Mouse (Mus musculus) frontal cortex, postnatal 10 days (tissue): Measurements from ENCODE around the gene Mrpl53.

Experiments
- DNase-seq, 2 experiments: peaks; one replicate each; pipeline ENCODE4 v3.0.0; 2022; ENCODE audit warnings: low spot score in 2 of 2, mixed read lengths in 1 of 2

Gene Mrpl53

DNA sequence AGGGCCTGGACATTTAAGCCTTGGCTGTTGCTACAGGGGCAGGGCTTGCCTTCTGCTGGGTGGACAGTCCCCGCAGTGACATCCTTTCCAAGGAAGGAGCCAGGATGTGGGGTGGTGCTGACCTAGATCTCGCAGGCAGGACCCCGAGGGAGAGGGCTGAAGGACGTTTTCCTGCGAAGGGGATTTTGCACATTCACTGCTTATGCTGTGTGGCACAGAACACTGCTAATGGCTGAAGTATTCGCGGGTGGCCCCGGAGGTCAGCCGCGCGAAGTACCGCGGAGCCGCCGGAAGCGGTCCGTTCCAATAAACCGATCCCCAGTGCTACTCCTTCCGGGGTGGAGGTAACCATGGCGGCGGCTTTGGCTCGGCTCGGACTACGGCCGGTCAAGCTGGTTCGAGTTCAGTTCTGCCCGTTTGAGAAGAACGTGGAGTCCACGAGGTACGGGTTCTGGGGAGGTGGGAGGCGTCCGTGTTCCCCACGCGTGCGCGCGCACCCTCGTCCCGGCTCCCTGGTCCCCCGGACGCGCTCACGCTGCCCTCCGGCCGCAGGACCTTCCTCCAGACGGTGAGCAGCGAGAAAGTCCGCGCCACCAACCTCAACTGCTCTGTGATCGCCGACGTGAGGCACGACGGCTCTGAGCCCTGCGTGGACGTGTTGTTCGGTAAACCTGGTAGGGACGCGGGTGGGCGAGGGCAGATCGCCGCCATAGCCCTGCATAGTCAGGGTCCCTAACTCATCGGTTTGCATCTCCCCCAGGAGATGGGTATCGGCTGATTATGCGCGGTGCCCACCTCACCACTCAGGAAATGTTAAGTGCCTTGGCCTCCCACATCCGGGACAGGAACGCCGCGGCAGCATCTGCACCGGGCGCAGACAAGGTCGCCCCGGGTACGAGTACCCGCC, at the start of gene Mrpl53:
Gene Mrpl53, plus strand, starts transcription at position 279 of the 907 bp plus-strand sequence.
- peak; percentile 72 to 78 for DNase-seq

DNA sequence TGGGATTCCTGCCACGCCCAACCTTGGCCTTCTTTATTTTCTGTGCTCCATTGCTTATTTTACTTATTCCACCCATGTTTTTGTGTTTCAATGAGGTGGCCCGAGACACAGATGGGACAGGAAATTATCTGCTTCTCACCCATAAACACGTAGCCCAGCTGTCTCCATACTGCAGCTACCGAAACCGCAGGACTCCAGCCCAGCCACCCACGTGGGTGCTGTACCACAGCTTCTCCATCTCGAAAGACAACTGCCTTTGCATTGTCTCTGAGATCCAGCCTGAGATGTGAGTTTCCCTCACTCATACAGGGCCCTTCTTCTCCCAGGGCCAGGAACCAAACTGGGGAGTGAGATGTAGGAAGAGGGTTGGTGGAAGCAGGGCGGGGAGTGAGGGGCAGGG, 42.8 kb upstream of the Mrpl53 start:
- no peak for DNase-seq

DNA sequence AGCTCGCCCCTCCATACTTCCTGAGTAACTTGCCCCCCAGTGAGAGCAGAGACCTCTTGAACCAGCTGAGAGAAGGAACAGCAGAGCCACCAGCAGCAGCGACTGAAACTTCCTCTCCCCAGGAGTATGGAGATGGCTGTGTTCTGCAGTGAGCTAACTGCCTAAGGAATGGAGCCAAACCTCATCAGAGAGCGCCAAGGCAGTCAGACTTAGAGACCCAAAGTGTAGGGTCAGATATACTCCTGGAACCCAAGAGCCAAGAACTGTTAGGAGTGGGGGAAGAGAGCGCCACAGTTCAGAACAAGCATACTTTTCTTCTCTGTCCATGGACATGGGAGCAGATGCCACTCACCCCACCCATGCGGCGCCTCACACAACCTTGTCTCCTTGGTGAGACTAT, 42.4 kb upstream of the Mrpl53 start:
- no peak for DNase-seq

DNA sequence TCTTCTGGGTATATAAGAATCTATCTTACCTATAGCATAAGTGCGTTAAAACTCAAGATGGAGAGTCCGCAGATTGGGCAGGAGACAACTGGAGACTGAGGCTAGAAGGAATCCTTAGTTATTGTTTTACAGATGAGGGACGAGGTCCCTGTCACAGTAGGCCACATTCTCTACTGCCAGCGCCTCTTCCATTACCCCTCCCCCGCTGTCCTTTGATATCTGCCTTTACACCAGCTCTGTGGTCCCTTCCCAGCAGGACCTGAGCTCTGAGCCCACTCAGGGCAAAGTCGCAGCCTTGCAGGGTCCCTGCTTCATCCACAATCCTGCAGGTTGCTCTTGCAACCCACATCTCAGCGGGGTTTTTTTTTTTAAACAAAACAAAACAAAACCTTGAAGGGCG, 40.6 kb upstream of the Mrpl53 start:
- DNase-seq, result no peak

DNA sequence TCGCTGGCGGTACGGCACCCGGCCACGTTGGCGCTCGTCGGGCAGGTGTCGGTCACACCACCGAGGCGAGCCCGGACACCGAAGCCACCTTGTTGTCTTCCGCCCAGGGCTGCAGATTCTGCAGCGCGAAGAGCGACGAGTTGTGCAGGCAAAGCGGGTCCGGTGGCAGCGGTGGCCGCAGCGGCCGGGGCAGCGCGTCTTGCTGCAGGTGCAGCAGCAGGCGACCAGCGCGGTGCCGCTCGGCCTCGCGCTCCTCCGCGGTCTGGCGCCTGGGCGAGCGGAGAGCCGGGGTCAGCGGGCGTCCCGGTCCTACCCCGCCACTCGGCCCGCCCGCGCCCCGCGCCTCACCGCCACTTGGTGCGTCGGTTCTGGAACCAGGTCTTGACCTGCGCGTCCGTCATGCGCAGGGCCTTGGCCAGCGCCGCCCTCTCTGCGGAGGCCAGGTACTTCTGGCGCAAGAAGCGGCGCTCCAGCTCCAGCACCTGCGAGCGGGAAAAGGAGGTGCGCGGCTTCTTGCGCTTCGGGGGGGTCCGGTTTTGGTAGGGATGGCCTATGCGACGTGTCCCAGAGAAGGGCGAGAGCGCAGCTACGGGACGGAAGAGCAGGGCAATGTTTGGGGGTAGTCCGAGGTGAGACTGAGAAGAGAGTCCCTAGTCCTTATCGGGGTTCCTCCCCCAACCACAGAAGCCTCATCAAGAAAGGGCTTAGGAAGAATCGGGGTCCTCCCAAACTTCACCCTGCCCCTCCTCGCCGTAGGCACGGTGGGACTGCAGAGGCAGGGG, 39.9 kb upstream of the Mrpl53 start:
- DNase-seq, result no peak

DNA sequence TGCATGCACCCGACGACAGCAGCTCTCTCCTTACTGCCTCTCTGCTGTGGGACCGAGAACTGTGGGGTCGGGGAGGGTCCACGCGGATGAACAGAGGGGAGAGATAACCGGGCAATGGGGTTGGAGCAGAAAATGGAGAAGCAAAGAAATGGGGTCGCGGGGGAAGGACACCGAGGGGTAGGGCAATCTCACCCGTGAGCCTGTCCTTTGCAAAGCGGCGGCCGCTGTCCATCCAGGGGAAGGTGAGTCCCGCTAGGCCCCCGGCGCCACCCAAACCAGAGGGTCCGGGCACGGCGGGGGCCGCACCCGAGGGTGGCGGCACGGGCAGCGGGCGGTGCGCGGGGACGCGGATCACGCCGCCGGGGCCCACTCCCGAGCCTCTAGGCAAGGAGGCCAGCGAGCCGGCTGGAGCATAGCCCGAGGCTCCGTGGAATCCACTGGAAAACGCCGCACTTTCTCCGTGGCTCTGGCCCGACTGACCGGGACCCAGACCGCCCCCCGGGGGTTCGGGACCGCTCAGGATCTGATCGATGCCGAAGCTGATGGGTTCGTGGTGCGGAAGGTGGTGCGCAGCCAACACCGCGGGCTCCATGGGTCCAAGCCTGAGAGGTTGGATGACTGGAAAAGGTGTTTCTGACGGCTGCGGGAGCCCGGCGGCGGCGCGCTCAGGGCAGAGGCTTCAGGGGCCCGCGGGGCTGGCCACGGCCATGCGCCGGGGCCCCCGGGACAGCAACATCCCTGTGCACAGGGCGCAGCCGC, 39.2 kb upstream of the Mrpl53 start:
- no peak for DNase-seq

DNA sequence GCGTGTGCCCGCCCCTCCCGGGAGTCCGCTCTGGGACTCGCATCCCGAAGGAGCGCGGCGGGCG, 38.8 kb upstream of the Mrpl53 start, which contains the start of gene Tlx2:
Gene Tlx2, minus strand, starts transcription at position 47 of the 64 bp plus-strand sequence.
- no peak for DNase-seq

DNA sequence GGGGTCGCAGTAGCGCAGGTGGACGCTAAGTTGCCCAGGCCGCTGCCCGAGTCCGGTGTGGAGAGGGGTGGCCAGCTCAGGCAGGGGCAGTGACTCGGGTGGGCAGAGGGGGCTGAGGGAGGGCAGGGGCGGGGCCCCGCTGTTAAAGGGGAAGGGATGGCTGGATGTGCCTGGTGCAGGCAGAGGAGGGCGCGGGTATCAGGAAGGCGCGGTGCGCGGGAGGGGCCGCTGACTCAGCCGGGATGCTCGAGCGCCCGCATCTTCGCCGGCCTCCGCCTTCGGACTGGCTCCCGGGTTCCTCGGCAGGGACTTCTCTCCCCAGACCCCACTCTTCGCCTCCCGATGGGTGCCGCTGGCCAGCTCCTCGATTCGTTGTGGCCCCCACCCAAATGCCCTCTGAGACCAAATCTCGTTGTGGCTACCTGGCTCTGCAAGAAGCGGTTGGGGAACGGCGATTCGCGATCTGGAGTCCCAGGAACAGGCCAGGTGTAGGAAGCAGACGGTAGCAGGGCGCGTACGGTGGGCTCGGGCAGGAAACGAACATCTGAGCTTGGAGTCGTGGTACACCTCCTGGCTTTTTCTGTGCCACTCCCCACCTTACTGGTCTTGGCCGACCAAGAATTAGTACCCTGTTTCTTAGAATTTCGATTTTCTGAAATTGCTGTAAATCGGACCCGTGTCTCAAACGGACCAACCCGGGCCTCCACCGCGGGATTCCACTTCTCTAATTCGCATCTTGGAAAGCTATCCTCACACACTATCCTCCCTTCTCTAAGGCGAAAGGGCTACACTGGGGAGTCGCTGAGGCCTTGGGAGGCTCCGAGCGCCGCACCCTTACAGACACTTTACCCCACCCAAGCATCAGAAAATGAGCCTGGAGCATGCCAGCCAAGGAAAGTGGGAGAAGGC, 38.3 kb upstream of the Mrpl53 start:
- no peak for DNase-seq

DNA sequence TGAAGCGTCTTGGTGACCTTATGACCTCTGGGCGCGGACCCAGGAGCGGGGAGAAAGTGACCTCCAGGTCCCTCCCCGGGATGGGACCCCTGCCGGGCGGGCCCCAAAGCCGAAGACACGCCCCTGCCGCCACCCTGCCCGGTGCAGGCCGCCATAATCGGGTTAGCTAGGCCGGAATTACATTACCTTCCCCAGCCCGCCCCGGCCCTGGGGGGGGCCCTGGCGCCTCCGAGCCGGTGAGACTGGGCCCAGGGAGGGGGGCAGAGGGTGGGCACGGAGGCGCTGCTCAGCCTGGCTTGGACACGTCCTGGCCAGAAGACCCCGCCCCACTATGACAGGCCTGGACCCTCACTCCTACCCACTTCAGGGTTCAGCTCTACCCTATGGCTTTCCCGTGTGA, 37.6 kb upstream of the Mrpl53 start:
- DNase-seq, result no peak

DNA sequence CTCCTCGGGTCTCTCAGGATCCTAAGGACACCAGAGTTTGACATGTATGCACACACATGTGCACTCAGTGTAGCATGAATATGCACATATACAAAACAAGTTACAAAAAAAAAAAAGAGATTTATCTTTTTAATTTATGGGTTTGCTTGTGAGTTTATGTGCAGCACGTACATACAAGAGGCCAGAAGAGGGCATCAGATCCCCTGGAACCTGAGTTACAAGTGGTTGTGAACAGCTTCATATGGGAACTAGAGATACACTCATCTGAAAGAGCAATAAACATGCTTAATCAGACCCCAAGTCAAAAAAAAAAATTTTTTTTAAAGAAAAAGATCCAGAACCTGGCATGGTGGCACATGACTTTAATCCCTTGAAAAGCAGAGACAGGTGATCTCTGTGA, 33.9 kb upstream of the Mrpl53 start:
- no peak for DNase-seq

DNA sequence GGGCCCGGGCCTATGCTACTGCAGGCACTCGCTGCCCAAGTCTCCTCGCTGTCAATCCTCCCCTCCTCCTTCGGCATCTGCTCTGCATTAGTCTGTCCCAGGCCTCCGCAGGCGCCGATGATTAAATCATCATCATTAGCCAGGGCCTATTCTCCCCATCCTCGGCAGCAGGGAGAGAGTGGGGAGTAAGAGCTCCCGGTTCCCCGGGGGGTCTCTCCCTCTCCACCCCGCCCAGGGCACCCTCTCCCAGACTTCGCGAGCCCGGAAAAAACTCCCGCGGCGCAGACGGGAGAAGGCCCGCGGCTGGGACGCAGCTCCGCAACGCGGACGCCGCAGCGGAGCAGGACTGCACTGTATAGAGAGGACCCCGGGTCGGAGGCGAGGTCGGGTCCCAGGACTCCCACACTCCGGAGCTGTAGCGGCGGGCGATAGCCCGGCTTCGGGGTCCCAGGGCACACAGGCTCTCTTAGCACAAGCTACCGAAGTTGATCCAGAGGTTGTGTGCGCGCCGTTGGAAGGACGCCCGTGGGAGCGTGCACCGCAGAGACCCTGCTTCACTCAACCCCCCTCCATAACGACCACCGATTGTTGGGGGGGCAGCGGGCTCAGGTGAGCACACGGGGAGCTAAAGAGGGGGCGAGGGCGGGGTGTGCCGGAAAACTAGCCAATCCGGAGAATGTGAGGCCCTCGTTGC, 31.1 kb upstream of the Mrpl53 start, which contains the start of gene Pcgf1:
Gene Pcgf1, plus strand, starts transcription at position 240 of the 694 bp plus-strand sequence.
- no peak for DNase-seq

DNA sequence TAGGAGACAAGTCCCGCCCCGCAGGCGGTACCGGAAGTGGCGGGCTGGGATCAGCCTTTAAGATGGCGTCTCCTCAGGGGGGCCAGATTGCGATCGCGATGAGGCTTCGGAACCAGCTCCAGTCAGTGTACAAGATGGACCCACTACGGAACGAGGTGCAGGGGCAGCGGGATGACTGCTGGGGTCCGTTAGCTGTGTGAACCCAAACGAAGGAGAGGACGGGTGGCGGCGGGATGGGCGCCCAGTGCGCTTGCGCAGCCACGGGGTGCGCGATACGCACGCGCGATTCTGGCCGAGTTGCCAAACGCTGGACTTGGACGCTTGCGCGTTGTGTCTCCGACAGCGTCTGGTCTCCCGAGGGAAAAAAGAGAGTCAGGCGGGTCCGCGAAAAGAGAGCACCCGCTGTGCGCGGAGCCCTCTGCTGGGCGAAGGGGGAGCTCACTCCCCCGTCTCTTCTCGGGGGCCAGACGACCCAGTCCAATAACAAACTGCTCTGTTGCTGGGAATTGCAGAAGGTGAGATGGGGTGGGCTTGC, 30.4 kb upstream of the Mrpl53 start:
- DNase-seq, result peak; percentile 96 to 99

DNA sequence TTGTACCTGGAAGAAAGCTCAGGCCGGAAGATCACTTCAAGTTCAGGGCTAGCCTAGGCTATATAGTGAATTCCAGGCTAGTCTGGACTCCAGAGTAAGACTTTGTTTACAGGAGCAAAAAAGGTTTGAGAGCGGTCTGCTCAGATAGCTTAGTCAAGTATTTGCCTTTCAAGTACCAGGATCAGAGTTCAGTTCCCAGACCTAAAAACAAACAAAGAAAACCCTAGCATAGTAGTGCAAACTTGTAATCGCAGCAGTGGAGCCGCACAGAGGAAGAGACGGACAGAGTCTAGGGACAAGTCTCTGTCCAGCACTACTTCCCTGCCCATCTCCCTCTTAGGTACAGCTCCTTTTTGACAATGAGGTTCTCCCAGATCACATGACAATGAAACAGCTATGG, 28.6 kb upstream of the Mrpl53 start:
- DNase-seq, result no peak

DNA sequence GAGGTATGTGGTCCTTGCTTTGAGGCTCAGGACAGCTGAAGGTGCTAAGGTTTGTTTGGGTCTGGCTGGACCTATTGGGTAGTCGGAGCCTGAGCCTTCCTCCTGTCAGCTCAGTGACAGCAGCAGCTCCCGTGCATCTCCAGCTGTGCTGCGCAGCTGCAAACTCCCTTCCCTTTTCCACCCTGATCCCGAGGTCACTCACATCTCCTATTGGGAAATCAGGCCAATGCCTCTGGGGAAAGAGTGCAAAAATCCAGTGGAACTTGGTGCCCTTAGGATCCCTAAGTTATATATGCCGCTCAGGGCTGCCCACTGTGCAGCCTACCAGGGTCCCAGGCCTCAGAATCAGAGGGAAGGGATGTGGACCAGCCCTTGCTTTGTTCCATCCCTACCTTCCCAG, 25.3 kb upstream of the Mrpl53 start:
- DNase-seq, result no peak

DNA sequence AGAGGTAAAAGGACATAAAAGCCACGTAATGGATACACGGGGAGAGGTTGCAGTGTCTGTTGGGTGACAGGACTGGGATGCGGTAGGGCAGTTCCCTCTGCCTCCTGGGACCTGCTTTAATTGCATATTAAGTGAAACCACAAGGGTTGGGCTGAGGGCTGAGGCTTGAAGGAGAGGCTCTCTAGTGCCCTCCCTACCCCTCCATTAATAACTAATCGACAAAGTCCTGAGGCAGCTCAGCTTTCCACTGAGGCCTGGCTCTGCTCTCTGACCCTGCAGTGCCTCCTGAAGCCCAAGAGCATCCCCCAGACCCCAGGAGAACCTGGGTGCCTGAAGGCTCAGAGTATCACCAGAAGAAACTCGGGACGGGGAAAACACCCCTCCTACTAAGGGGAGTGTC, 24.4 kb upstream of the Mrpl53 start:
- no peak for DNase-seq

DNA sequence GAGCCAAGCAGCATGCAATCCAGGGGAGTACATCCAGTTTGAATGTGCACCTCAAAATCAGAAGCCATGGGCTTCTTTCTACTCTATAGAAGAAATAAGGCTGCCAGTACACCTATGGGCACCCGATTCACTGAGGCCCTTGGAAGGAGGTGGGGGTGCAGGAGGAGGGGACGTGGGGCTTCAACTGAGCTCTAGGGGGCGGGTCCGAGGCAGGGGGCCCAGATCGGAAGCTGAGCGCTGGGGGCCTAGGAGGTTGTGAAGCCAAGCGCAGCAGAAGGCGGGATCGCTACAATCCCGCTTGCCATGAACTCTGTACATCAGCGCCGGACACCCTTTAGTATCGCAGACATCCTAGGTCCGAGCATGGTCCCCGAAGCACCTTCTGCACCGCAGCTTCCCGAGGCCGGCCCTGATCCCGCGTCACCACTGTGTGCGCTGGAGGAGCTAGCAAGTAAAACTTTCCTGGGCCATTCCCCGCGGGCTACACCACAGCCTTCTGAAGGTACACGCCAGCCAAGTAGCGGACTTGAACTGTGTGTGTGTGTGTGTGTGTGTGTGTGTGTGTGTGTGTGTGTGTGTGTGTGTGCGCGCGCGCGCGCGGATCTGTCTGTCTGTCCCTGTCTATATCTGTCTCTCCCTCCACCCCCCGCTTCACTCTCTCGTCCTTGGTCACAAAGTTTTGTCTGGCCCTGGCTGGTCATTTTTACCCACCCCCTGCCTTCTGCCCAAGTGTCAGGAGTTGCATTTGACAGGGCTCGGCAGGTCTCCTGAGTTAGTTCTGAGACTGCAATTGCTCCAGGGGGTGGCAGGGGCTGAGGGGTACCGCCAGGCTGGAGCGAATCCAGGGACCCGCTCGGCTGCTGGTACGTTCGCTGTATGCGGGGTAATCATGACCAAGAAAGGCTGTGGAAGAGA, 22.5 kb upstream of the Mrpl53 start, which contains the start of gene Lbx2:
Gene Lbx2, plus strand, starts transcription at position 247 of the 915 bp plus-strand sequence.
- DNase-seq, result no peak

DNA sequence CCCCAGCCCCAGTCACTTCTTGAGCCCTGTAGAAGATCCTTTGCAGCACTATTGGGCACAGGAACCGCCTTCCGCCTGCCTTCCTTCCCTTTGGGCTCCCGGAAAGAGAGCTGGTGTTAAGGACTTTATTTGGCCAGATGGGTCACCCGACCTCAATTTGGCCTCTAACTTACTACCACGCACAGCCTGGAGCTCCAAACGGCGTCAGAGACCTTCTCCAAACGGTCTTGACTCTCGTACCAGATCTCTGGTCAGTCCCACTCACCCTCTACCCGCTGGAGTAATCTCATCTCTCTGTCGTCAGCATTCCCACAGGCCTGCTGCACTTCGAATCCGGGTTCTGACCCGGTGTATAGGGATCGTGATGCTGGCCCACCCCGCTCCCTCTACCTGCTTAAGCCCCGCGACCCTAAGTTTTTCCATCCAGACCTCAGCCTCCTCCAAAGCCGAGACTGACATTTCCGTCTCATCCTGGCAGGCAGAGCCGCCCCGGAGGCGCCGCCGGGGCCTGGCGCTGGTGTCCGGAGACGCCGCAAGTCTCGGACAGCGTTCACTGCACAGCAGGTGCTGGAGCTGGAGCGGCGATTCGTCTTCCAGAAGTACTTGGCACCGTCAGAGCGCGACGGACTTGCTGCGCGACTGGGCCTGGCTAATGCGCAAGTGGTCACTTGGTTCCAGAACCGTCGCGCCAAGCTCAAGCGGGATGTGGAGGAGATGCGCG, 21.5 kb upstream of the Mrpl53 start:
- DNase-seq, result no peak

DNA sequence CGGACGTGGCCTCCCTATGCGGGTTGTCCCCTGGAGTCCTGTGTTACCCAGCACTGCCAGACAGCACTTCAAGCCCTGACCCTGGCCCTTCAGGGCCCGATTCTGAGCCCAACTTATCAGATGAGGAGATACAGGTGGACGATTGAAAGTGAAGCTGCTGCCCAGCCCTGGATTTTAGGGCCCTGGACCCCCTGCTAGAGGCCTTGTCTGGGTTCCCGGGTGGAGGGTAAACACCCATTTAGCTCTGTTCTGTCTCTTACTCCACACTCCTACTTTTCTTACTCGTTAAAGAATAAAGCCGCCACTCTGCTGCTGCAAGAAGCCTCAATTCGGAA, 20.9 kb upstream of the Mrpl53 start:
- DNase-seq, result no peak
